Mouse (Mus musculus) liver (tissue): Measurements from ENCODE around the gene Chadl.
A peak's percentile ranks its signal among the peaks of the same experiment; 100 is the strongest.
"Not testable (repeated sequence)": the region's sequence is repeated elsewhere in the genome, so short reads cannot be mapped to it uniquely, and the experiment has no call there.

Experiments
- DNase-seq: peaks from one replicate; pipeline ENCODE4 v3.0.0-alpha.2; 2020; ENCODE audit warnings: mixed read lengths

Gene Chadl

GRCm38 (mm10) chr15:81697175-81697574, at the start of gene Chadl:
Gene Chadl (minus strand): TSS chr15:81697287.
- DNase-seq, result no peak

- DNase-seq, result peak; percentile 57
Observed at GRCm38 (mm10) chr15:81745601-81746114, 48.6 kb upstream of the Chadl start.

GRCm38 (mm10) chr15:81744992-81745600, 48.0 kb upstream of the Chadl start, which contains the start of the genes Zc3h7b and Rangap1:
Gene Zc3h7b (plus strand): TSS chr15:81745057.
Gene Rangap1 (minus strand): TSS chr15:81745530.
- peak; percentile 76 for DNase-seq

GRCm38 (mm10) chr15:81742368-81742767, 45.3 kb upstream of the Chadl start:
- DNase-seq, result not testable (repeated sequence)

GRCm38 (mm10) chr15:81739924-81740323, 42.8 kb upstream of the Chadl start:
- no peak for DNase-seq

- DNase-seq, result no peak
Observed at GRCm38 (mm10) chr15:81739296-81739695, 42.2 kb upstream of the Chadl start.

GRCm38 (mm10) chr15:81735075-81735474, 38.0 kb upstream of the Chadl start:
- DNase-seq, result no peak

GRCm38 (mm10) chr15:81729792-81730635, 32.9 kb upstream of the Chadl start:
- DNase-seq, result peak; percentile 98

GRCm38 (mm10) chr15:81729241-81729791, 32.2 kb upstream of the Chadl start:
- peak; percentile 70 for DNase-seq

- no peak for DNase-seq
Observed at GRCm38 (mm10) chr15:81725965-81726364, 28.9 kb upstream of the Chadl start.

GRCm38 (mm10) chr15:81723653-81724052, 26.6 kb upstream of the Chadl start:
- no peak for DNase-seq

- DNase-seq, result no peak
Observed at GRCm38 (mm10) chr15:81722361-81722760, 25.3 kb upstream of the Chadl start.

- no peak for DNase-seq
Observed at GRCm38 (mm10) chr15:81719139-81719531, 22.0 kb upstream of the Chadl start.

GRCm38 (mm10) chr15:81718336-81719138, 21.4 kb upstream of the Chadl start:
- DNase-seq, result no peak

GRCm38 (mm10) chr15:81713742-81714141, 16.7 kb upstream of the Chadl start:
- no peak for DNase-seq

- DNase-seq, result no peak
Observed at GRCm38 (mm10) chr15:81710801-81711200, 13.7 kb upstream of the Chadl start.

GRCm38 (mm10) chr15:81709686-81710085, 12.6 kb upstream of the Chadl start:
- no peak for DNase-seq

- DNase-seq, result no peak
Observed at GRCm38 (mm10) chr15:81708991-81709390, 11.9 kb upstream of the Chadl start.

GRCm38 (mm10) chr15:81703094-81703489, 6.0 kb upstream of the Chadl start:
- DNase-seq, result no peak

- DNase-seq, result no peak
Observed at GRCm38 (mm10) chr15:81702306-81703093, 5.4 kb upstream of the Chadl start.

GRCm38 (mm10) chr15:81701350-81701749, 4.3 kb upstream of the Chadl start:
- not testable (repeated sequence) for DNase-seq

- DNase-seq, result no peak
Observed at GRCm38 (mm10) chr15:81700601-81701000, 3.5 kb upstream of the Chadl start.
